Mouse (Mus musculus) stomach, embryonic 14.5 days (tissue): ENCODE measurements around the gene Crygn. TPM values are rescaled to one million over a fixed set of nuclear protein-coding genes. Genes with fewer than 3 reads are reported as not detected.
A peak's percentile ranks its signal among the peaks of the same experiment; 100 is the strongest.

Experiments used
- ATAC-seq: fragments of 200-750 bp; cut with Nextera tagmentation; 2 replicates; pipeline ENCODE4 v1.8.0; 2017; ENCODE audit warnings: low read depth, moderate TSS enrichment; ENCODE audit not compliant: insufficient number of reproducible peaks, insufficient read depth, low FRiP score
- H3K27ac ChIP-seq: fragments of 300-500 bp; sonication (generic); 2 replicates; pipeline ENCODE4 v1.5.1; 2014; ENCODE audit warnings: mild to moderate bottlenecking, low read length, moderate library complexity, mixed read lengths
- H3K27me3 ChIP-seq: fragments of 300-500 bp; sonication (generic); 2 replicates; pipeline ENCODE4 v1.6.1; 2014; ENCODE audit warnings: low read length, control low read depth, mixed read lengths; ENCODE audit not compliant: control insufficient read depth, insufficient read depth
- H3K36me3 ChIP-seq: fragments of 300-500 bp; sonication (generic); 2 replicates; pipeline ENCODE4 v1.6.1; 2014; ENCODE audit warnings: mild to moderate bottlenecking, control low read depth, low read length, moderate library complexity, mixed read lengths; ENCODE audit not compliant: control insufficient read depth, insufficient read depth
- H3K4me1 ChIP-seq: fragments of 300-500 bp; sonication (generic); 2 replicates; pipeline ENCODE4 v1.6.1; 2014; ENCODE audit warnings: low read length, control low read depth, mixed read lengths; ENCODE audit not compliant: control insufficient read depth, insufficient read depth
- H3K4me2 ChIP-seq: fragments of 300-500 bp; sonication (generic); replicated peaks from 2 replicates; pipeline ENCODE4 v1.6.1; 2014; ENCODE audit warnings: low read depth, low read length, control low read depth
- H3K4me3 ChIP-seq: fragments of 300-500 bp; sonication (generic); 2 replicates; pipeline ENCODE4 v1.5.1; 2014; ENCODE audit warnings: low read depth, low read length, control low read depth
- H3K9ac ChIP-seq: fragments of 300-500 bp; sonication (generic); replicated peaks from 2 replicates; pipeline ENCODE4 v1.6.1; 2014; ENCODE audit warnings: low read depth, mild to moderate bottlenecking, control low read depth, low read length, moderate library complexity, mixed read lengths
- H3K9me3 ChIP-seq: fragments of 300-500 bp; sonication (generic); 2 replicates; pipeline ENCODE4 v1.6.1; 2016; ENCODE audit warnings: low read depth, low read length, control low read depth; ENCODE audit not compliant: control insufficient read depth
- WGBS: fragments of 180-500 bp; shearing (Covaris S2); extraction: QIAGEN DNeasy Blood & Tissue Kit; methylation state at CpG from one replicate; pipeline ENCODE4 v1.1.7; 2014; 5-methylcytosine and 5-hydroxymethylcytosine counted together
- polyA plus RNA-seq: library from polyadenylated mRNA; unstranded; fragments of >200 nt; fragmentation: Nextera tagmentation; extraction: Ambion mirVana; gene quantifications from 2 replicates; pipeline ENCODE4 v1.2.1, GENCODE M21; 2014

Gene Crygn
- polyA plus RNA-seq, 1 experiment from 2014 or later = 3.1 TPM

- ATAC-seq = peak; percentile 5; the same call in 1 of the 2 replicates
- peaks cover 28% of the 10 kb centered on the region for H3K4me1 ChIP-seq
- no peaks in the 10 kb centered on the region for H3K27me3 ChIP-seq
- H3K4me2 ChIP-seq = peak overlapping the region; percentile 93
- peak overlapping the region; percentile 95 for H3K27ac ChIP-seq
- 0 out of 2 replicates have a peak overlapping the region, but pooled peaks have one; percentile 53 for H3K4me3 ChIP-seq
- no peaks in the 10 kb centered on the region for H3K9me3 ChIP-seq
- H3K9ac ChIP-seq = peak overlapping the region; percentile 65; the same call in 1 of the 2 replicates
- H3K36me3 ChIP-seq = no peaks in the 10 kb centered on the region
- WGBS = 0% methylated on average over 2 of the region's 2 CpGs
These were observed 5.7 kb downstream of the Crygn start for GRCm38 (mm10) chr5:24752175-24752498.

DNA sequence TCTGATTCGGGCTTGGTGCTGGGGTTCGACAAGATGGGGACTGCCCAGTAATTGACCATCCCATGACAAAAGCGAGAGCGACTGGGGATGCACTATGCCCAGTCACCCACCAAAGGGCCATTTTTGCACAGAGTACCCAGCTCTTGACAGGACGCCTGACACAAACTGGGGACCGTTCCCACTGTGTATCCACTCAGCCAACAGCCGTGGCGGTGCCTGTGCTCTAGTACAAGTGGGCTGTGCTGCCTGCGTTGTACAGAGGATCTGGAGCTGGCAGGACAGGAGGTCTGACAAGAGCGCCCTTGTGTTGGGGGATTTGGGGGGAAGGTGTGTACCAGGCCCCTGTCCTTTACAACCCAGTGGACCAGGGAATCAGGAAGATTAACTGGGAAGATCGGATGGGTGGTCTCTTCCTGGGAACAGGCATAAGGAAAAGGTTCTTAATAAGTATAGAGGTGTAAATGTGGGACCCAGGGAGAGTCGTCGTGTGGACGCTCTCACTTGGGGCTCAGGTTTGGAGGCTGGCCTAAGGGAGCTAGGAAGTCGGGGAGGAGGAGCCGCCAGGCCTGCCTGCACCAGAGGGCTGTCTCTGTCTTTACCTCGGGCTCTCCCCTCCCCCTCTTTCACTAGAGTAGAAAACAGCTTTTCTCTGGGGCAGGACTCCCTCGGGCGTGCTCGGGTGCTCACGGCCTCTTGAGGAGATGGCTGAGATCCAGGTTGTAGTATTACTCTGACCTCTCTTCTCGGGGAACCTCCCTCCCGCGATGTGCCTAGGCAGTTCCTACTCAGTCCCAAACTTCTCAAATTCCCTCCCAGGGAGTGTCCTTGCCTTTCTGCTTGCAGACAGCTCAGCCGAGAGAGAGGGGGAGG, 6.3 kb downstream of the Crygn start:
- peaks cover 28% of the 10 kb centered on the region for H3K4me1 ChIP-seq

GRCm38 (mm10) chr5:24750321-24751304, 7.2 kb downstream of the Crygn start:
- Histone ChIP-seq H3K4me3 (peak overlapping the region; percentile 53), H3K4me2 (peak overlapping the region; percentile 93), H3K27me3 (no peaks in the 10 kb centered on the region), H3K9ac (peak overlapping the region; percentile 65), H3K36me3 (no peaks in the 10 kb centered on the region), H3K27ac (peak overlapping the region; percentile 95), H3K9me3 (no peaks in the 10 kb centered on the region), H3K4me1 (peaks cover 28% of the 10 kb centered on the region)
- WGBS = under 1% methylated on average over 59 of the region's 59 CpGs
- ATAC-seq = peak; percentile 77

More for the DNA sequence above, 6.3 kb downstream of the Crygn start:
- no peaks in the 10 kb centered on the region for H3K36me3 ChIP-seq
- peak overlapping the region; percentile 65 for H3K9ac ChIP-seq
- H3K4me2 ChIP-seq = peak overlapping the region; percentile 93
- peak overlapping the region; percentile 53 for H3K4me3 ChIP-seq
- no peaks in the 10 kb centered on the region for H3K9me3 ChIP-seq
- peak overlapping the region; percentile 95 for H3K27ac ChIP-seq
- ATAC-seq = peak; percentile 66
- 2% methylated on average over 25 of the region's 25 CpGs for WGBS
- no peaks in the 10 kb centered on the region for H3K27me3 ChIP-seq

- 55% methylated on average over 5 of the region's 5 CpGs for WGBS
- Histone ChIP-seq H3K4me3 (peak overlapping the region; percentile 53; the same call in 1 of the 2 replicates), H3K27me3 (no peaks in the 10 kb centered on the region), H3K27ac (peak overlapping the region; percentile 52; the same call in 1 of the 2 replicates), H3K9ac (no peak overlapping the region), H3K4me1 (peaks cover 28% of the 10 kb centered on the region), H3K36me3 (no peaks in the 10 kb centered on the region), H3K4me2 (peak overlapping the region; percentile 93), H3K9me3 (no peaks in the 10 kb centered on the region)
- no peak for ATAC-seq
These were observed 8.1 kb downstream of the Crygn start for GRCm38 (mm10) chr5:24749731-24750130.

DNA sequence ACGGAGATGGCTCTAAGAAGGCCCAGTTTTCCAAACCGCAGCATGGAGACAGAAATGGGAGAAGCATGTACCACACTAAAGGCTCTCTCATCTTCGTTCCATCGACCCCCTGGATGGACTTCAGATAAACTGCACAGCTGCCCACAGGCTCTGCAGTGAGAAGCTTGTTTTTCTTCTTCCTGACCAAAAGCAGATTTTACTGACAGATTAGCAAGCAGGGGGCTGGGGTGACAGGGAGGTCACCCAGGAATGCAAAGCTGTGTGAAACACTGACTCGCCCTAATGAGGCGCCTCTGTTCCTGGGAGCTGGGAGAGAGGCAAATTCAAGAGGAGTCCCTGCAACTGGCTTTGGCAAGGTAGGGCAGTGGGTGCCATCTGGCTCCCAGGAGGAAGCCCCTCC, 10.3 kb downstream of the Crygn start:
- H3K36me3 ChIP-seq = no peaks in the 10 kb centered on the region
- no peaks in the 10 kb centered on the region for H3K27me3 ChIP-seq
- H3K4me3 ChIP-seq = no peak overlapping the region
- no peak for ATAC-seq
- H3K4me2 ChIP-seq = no peak overlapping the region
- H3K9ac ChIP-seq = no peak overlapping the region; the same call in 1 of the 2 replicates
- H3K9me3 ChIP-seq = no peaks in the 10 kb centered on the region
- WGBS = 13% methylated on average over 6 of the region's 6 CpGs
- H3K27ac ChIP-seq = 0 out of 2 replicates have a peak overlapping the region, but pooled peaks have one; percentile 6
- peaks cover 24% of the 10 kb centered on the region for H3K4me1 ChIP-seq

DNA sequence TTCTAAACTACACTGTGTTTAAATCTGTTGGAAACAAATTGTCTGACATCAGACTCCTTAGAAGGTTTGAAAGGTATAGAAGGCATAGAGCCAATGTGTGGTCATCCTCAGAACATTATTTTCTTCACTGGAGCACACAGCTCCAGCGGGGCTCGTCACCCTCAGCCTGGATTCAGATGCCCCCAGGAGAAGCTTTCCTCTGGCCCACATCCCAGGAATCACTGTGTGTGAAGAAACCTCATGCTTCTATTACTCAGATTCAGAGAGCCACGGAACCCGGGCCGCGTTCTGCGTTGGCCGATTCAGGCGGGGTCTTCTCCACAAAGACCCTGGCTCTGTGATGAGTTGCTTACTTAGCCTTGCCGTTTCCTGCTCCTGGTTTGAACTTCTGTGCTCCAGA, 13.9 kb downstream of the Crygn start:
- no peak overlapping the region for H3K9ac ChIP-seq
- peaks cover 25% of the 10 kb centered on the region for H3K4me1 ChIP-seq
- no peaks in the 10 kb centered on the region for H3K9me3 ChIP-seq
- H3K36me3 ChIP-seq = no peaks in the 10 kb centered on the region
- H3K4me3 ChIP-seq = no peak overlapping the region
- H3K27ac ChIP-seq = no peak overlapping the region
- 93% methylated on average over 10 of the region's 10 CpGs for WGBS
- no peak for ATAC-seq
- no peak overlapping the region for H3K4me2 ChIP-seq
- H3K27me3 ChIP-seq = no peaks in the 10 kb centered on the region

DNA sequence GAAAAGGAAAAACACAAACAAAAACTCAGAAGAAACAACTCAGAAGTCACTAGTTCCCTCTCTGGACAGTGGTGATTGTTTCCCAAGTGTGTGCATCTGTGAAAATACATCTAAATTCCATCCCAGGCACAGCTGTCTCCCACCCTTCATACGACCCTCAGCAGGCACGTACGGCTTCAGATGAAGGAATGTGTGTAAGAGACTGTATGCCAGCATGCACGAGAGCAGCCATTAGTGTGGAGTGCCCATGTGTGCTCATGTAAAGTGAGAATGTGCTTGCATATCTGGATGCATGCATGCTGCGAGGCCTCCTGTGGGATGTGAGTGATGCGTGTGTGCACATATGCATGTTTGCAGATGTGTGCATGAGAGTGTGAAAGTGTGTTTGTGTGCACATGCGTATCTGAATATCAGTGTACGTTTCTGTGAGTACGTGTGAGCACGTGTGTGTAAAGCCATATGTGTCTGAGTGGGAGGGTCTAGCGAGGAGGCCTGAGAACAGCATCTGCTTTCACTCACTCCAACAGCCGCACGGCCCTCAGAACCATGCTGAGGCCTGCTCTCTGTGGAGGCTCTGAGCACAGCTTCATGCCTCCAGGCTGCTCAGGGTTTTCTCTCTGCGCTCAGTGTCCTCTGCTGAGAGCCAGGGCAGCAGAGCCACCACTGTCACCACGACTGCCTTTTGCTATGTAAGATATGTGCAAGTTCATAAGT, 16.5 kb downstream of the Crygn start:
- H3K36me3 ChIP-seq = no peaks in the 10 kb centered on the region
- 47% methylated on average over 15 of the region's 15 CpGs for WGBS
- ATAC-seq = peak; percentile 82
- H3K27ac ChIP-seq = peak overlapping the region; percentile 56; the same call in 1 of the 2 replicates
- H3K4me1 ChIP-seq = peaks cover 17% of the 10 kb centered on the region; the same call in 1 of the 2 replicates
- H3K4me3 ChIP-seq = no peak overlapping the region
- no peak overlapping the region for H3K9ac ChIP-seq
- H3K27me3 ChIP-seq = no peaks in the 10 kb centered on the region
- no peaks in the 10 kb centered on the region for H3K9me3 ChIP-seq
- H3K4me2 ChIP-seq = no peak overlapping the region
